Mouse (Mus musculus): ENCODE data around the gene Fuca1.

The Fuca1 gene

DNA sequence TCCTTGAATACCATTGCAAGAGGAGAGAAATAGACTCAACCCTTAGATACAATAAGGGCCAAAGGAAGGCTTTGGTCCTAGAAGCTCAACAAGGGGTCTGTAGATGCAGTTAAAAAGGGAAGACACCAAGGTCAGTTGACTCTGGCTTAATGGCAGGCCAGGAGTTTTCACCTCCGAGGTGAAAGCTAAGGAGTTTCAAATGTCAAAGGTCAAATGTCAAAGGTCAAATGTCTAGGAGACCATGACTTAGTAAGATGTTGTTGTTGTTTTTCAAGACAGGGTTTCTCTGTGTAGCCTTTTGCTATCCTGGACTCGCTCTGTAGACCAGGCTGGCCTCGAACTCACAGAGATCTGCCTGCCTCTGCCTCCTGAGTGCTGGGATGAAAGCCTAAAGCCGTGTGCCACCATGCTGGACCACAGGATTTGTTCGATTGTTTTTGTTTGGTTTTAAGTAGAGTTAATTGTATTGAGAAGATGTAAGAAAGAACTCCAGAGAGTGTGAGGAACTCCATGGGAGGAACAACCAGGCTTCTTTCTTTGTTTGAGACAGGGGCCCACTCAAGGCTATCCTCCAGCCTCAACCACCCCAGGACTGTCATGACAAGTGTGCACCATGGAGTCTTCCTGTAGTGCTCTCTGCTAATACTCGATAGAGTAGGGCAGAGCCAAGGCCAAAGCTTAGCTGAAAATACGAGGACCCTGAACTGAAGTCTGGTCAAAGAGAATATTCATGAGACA is 31.2 kb upstream of the Fuca1 start:
- no peak for DNase-seq (ENCODE audit: low spot score)

- DNase-seq (ENCODE audit: low spot score), result peak; percentile 65
Measured at GRCm38 (mm10) chr4:135889884-135890283, 30.7 kb upstream of the Fuca1 start.

GRCm38 (mm10) chr4:135891539-135891938 is 29.0 kb upstream of the Fuca1 start:
- DNase-seq (ENCODE audit: low spot score), result no peak

DNA sequence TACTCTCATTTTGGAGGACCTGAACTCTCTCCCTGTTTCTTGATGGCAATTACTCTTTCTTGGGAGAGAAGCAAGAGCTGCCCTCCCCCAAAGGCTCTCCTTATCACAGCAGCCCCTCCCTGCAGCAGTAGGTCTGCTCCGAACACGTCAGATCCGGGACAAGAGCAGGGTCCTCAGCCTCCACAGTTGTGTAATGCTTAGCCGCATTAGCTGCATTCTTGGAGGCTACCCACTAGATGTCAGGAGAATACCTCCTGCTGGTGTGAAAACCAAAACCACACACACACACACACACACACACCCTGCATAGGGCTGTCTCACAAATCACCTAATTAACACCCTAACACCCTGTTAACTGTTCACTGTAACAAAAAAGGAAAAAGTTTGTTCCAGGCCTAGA is 27.7 kb upstream of the Fuca1 start:
- no peak for DNase-seq (ENCODE audit: low spot score)

- peak; percentile 33 for DNase-seq (ENCODE audit: low spot score)
Measured at GRCm38 (mm10) chr4:135895071-135895571, 25.4 kb upstream of the Fuca1 start, which contains the start of gene Cnr2. Cnr2 (plus strand) TSS chr4:135895394.

DNA sequence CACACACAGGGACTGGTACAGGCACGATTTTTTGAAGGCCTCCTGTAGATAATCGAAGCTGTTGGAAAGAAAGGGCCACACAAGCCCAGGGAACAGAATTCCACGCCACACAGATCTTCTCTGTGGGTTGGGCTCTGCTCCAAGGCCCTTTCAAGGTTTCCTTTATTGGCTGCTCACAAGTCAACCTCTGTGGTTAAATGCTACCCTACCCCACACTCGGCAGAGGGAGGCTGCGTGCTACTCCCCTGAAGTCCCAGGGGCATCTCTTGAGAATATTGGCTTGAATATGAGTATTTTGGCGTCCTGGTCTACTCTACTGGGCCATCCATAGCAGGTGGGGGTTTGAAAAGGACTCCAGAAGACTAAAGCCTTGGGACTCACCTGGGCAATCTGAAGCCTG is 24.4 kb upstream of the Fuca1 start:
- DNase-seq (ENCODE audit: low spot score), result no peak

GRCm38 (mm10) chr4:135898380-135899049 is 22.0 kb upstream of the Fuca1 start:
- DNase-seq (ENCODE audit: low spot score), result peak; percentile 68

- DNase-seq (ENCODE audit: low spot score), result no peak
Measured at GRCm38 (mm10) chr4:135899050-135899448, 21.5 kb upstream of the Fuca1 start.

GRCm38 (mm10) chr4:135900008-135900407 is 20.5 kb upstream of the Fuca1 start:
- DNase-seq (ENCODE audit: low spot score), result peak; percentile 61

- DNase-seq (ENCODE audit: low spot score), result no peak
Measured at GRCm38 (mm10) chr4:135902606-135903242, 17.8 kb upstream of the Fuca1 start.

DNA sequence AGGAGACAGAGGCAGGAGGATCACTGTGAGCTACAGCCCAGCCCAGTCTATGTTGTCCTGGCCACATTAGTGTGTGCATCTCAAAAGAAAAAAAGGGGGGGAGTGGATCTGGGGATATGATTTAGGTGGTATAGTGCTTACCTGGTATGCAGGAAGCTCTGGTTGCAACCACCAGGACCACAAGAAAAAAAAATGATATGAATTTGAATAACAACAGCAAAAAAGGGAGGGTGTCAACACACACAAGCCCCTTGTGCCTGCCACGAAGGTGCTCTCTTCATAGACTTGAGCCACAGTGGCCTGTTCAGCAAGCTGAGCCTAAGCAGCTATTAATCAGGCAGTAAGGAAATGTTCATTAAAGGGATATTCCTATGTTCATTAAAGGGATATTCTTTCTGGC is 15.7 kb upstream of the Fuca1 start:
- DNase-seq (ENCODE audit: low spot score), result no peak

DNA sequence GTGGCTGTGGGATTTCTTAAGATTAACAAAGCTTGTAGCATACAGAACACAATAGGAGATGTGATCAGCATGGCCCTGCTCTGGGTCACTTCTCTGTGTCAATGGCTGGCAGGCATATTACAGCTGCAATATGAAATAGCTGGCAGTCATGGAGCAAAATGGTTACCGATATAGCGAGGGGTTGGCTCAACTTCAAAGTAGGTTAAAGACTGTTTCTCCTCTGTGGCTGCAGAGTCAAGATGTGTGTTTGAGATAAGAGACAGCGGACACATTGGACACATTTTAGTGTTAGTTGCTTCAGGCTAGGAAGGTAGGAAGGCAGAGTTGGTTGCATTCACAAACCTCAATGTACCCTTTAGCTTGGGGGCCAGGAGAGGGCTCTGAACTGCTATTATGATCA is 13.9 kb upstream of the Fuca1 start:
- DNase-seq (ENCODE audit: low spot score), result no peak

- no peak for DNase-seq (ENCODE audit: low spot score)
Measured at GRCm38 (mm10) chr4:135909326-135910066, 11.0 kb upstream of the Fuca1 start.

DNA sequence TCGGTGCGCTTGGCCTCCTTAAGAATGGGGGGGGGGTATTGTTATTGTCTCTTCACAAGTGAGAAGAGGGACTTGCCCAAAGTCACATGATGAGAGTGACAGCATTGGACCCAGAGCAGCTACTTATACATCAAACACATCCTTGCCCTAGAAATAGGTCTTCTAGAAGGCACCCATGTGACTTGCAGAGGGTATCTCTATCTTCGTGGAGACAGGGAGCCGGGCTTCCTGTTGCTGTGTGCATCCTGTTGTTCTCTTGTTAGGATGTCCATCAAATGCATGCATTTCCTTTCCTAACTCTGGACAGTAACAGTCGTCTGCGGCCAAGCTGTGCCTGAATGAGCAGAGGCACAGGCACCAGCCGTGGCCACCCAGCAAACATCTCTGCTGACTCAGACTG is 9.0 kb upstream of the Fuca1 start:
- DNase-seq (ENCODE audit: low spot score), result no peak

DNA sequence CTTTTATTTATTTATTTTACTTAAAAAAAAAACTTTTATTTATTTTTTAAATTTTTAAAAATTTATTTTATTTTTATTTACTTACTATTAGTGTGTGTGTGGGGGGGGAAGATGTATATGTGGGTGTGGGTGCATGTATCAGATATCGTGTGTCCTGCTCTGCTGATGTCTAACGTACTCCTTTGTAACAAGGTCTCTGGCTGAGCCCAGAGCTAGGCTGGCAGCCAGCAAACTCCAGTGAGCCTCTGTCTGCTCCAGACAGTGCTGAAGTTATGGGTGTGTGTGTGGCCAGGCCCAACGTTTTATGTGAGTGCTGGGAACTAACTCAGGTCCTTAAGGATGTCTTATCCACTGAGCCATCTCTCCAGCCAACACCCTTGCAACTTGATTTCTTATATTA is 8.4 kb upstream of the Fuca1 start:
- DNase-seq (ENCODE audit: low spot score), result no peak

- no peak for DNase-seq (ENCODE audit: low spot score)
Measured at GRCm38 (mm10) chr4:135912835-135913234, 7.7 kb upstream of the Fuca1 start.

GRCm38 (mm10) chr4:135913433-135913832 is 7.1 kb upstream of the Fuca1 start:
- DNase-seq (ENCODE audit: low spot score), result no peak

GRCm38 (mm10) chr4:135918635-135919279 is 1.8 kb upstream of the Fuca1 start:
- no peak for DNase-seq (ENCODE audit: low spot score)

GRCm38 (mm10) chr4:135919280-135919639 is 1.3 kb upstream of the Fuca1 start:
- no peak for DNase-seq (ENCODE audit: low spot score)

- DNase-seq (ENCODE audit: low spot score), result no peak
Measured at GRCm38 (mm10) chr4:135921257-135922120, 954 bp downstream of the Fuca1 start.

DNA sequence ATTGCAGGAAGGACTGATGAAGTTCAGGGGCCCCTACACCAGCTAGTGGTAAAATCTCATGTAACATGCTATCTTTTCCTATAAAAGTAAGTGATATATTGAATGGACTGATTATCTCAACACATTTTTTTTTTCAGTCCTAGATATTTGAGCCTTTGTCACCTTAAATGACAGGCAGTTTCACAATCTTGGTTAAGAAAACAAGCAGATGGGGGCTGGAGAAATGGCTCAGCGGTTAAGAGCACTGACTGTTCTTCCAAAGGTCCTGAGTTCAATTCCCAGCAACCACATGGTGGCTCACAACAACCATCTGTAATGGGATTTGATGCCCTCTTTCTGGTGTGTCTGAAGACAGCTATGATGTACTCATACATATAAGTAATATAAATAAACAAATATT is 1.7 kb downstream of the Fuca1 start:
- no peak for DNase-seq (ENCODE audit: low spot score)

Data from spleen, adult 12 weeks (tissue).